Mouse (Mus musculus) ovary, adult 2 months (tissue): Measurements from ENCODE around the gene Gm10320. TPM values are rescaled to one million over a fixed set of nuclear protein-coding genes. Genes with fewer than 3 reads are reported as not detected.

ENCODE experiments used
- polyA plus RNA-seq: library from polyadenylated mRNA; depleted of rRNA; stranded (reverse); fragments of >200 nt; gene quantifications from 2 replicates; pipeline ENCODE4 v1.2.3, GENCODE M21; 2012; rRNA removed

Gene Gm10320
- polyA plus RNA-seq = 0.86 and 1.2 TPM in 2 replicates

DNA sequence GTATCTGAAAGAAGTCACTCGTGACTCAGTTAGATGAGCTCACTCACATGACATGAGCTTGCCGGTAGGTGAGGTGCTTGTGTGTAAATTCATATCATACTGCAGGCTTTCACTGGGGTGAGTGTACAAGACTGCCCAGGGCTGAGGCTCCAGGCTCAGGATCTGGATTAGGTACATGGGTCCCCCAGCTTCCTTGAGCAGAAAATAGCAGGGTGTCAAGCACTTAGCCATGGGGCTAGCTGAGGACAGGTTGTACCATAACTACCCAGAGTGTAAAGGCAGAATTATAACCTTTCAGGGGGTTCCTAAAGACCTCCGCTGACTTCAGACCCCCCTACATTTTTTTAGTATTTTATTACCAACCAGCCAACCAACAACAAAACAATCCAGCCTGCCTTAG lies at the start of gene Gm10320:
TSS of gene Gm10320 (minus strand) at position 93 of the 400 bp plus-strand sequence.

Other genes starting within 250 kb of the Gm10320 start
- gene Utp15, start 229.0 kb downstream of the Gm10320 start, polyA plus RNA-seq = 3.8 and 5.5 TPM in 2 replicates
- 11.7 and 15.7 TPM in 2 replicates for gene Ankra2, start 228.9 kb downstream of the Gm10320 start, polyA plus RNA-seq
- gene Gm21976, start 212.1 kb downstream of the Gm10320 start, polyA plus RNA-seq = 0.95 TPM in 1 of 2 replicates, not detected in the other
- 108 and 115 TPM in 2 replicates for gene Btf3, start 175.0 kb downstream of the Gm10320 start, polyA plus RNA-seq
- gene Foxd1, start 137.8 kb downstream of the Gm10320 start, polyA plus RNA-seq = 0.05 TPM in 1 of 2 replicates, not detected in the other
- gene Tmem174, start 145.4 kb upstream of the Gm10320 start, polyA plus RNA-seq = 0.41 and 0.47 TPM in 2 replicates
- 15.7 and 20.1 TPM in 2 replicates for gene Tmem171, start 202.8 kb upstream of the Gm10320 start, polyA plus RNA-seq